Mouse (Mus musculus) megakaryocyte, embryonic 14.5 days (primary cell): ENCODE results near the gene Exoc3l2.

ENCODE experiments used
- FLI1 ChIP-seq: IDR thresholded peaks from 2 replicates; pipeline ENCODE4 v1.6.1; 2012; ENCODE audit warnings: low read length, inconsistent platforms, mixed read lengths
- GATA1 ChIP-seq: IDR thresholded peaks from 3 replicates; pipeline ENCODE4 v1.6.1; 2012; ENCODE audit warnings: mixed read lengths, low read length, inconsistent platforms, borderline replicate concordance

- TF ChIP-seq GATA1 (no peak), FLI1 (no peak)
Observed at GRCm38 (mm10) chr7:19462884-19463381, at the start of gene Exoc3l2.
